8 mouse cellular contexts compared by ENCODE assay signal in the genomic region with DNA sequence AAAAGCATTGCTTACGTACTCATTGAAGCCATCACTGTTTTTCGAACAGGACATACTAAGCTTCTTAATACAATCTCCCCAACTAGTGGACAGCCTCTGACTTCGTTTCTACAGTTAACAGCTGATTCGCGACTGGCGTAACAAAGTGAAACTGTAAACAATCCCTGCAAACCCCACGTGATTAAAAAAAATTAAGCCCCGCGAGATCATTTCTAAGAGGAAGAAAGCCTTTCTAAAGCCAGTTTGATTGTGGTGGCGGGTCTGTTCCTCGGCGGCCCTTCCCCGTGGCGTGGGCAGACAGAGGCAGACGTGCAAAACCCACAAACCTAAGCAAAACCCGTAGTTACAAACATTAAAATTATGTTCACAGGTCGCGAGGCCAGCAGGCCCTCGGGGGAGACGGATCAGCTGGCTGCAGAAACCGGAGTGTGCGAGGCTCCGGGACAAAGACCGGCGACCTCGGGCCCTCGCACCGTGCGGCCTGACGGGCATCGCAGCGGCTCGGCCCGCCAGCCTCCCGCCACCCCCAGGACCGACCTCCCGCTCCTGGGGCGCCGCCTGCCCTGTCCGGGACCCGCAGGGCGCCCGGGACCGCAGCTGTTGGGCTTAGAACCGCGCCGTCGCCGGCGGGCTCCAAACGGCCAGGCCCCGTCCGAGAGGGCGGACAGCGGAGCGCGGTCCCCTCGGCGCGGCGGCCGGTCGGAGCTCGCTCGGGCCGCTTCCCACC. TPM values are rescaled to one million over a fixed set of nuclear protein-coding genes. Genes with fewer than 3 reads are reported as not detected.
DNase-seq lines count a peak whose midpoint lies in the region; ATAC-seq and TF ChIP-seq lines count a peak whose summit lies in the region.

No protein-coding gene starts in this region.

- TF ChIP-seq CTCF in E14TG2a.4 (conservative IDR thresholded peaks at IDR 0.05; ENCODE audit: low read length): no peak
- no peak for TF ChIP-seq CTCF in heart, postnatal 0 days (IDR thresholded peaks at IDR 0.05; ENCODE audit: low read depth)
- TF ChIP-seq CTCF in lung, adult 2 months (IDR thresholded peaks at IDR 0.05; ENCODE audit: insufficient read depth, low read length): no peak
- no peak for TF ChIP-seq CTCF in thymus, adult 2 months (IDR thresholded peaks at IDR 0.05; ENCODE audit: borderline replicate concordance, control insufficient read depth, extremely low read depth, insufficient read depth, low read length, poor library complexity)

- ATAC-seq in heart, postnatal 0 days (ENCODE audit: insufficient read depth, low read depth): peak; percentile 49
- ATAC-seq in neural tube, embryonic 12.5 days (ENCODE audit: low FRiP score, low read depth): peak; percentile 14

- H3K4me1 ChIP-seq in E14TG2a.4 (replicated peaks; ENCODE audit: low read depth, low read length): peaks cover 51% of the 10 kb centered on the region
- peaks cover 21% of the 10 kb centered on the region for H3K4me1 ChIP-seq in forebrain, embryonic 10.5 days
- H3K4me1 ChIP-seq in heart, postnatal 0 days (ENCODE audit: control insufficient read depth, insufficient read depth): no peaks in the 10 kb centered on the region
- H3K4me1 ChIP-seq in lung, adult 2 months (ENCODE audit: control insufficient read depth, insufficient read depth, low read length): peaks cover 16% of the 10 kb centered on the region
- H3K4me1 ChIP-seq in neural tube, embryonic 12.5 days: peaks cover 14% of the 10 kb centered on the region
- no peaks in the 10 kb centered on the region; the same call in 1 of the 2 replicates for H3K4me1 ChIP-seq in thymus, adult 2 months (replicated peaks; ENCODE audit: control insufficient read depth, insufficient read depth, low read length)

- peak overlapping the region; percentile 73 for H3K4me2 ChIP-seq in heart, postnatal 0 days (ENCODE audit: low read depth, low read length)
- peak overlapping the region; percentile 77 for H3K4me2 ChIP-seq in neural tube, embryonic 12.5 days (replicated peaks)

- H3K27ac ChIP-seq in forebrain, embryonic 10.5 days: peak overlapping the region; percentile 100
- H3K27ac ChIP-seq in heart, postnatal 0 days (ENCODE audit: low read depth): peak overlapping the region; percentile 100
- H3K27ac ChIP-seq in neural tube, embryonic 12.5 days: peak overlapping the region; percentile 99
- peak overlapping the region; percentile 73 for H3K27ac ChIP-seq in thymus, adult 2 months (ENCODE audit: control insufficient read depth, insufficient read depth, low read length)

- TF ChIP-seq EP300 in heart, postnatal 0 days (IDR thresholded peaks at IDR 0.05; ENCODE audit: low read depth): no peak

- WGBS in forebrain, embryonic 10.5 days: under 1% methylated on average over 66 of the region's 66 CpGs
- WGBS in heart, postnatal 0 days: 1% methylated on average over 48 of the region's 66 CpGs
- under 1% methylated on average over 63 of the region's 66 CpGs for WGBS in lung, adult 2 months
- under 1% methylated on average over 52 of the region's 66 CpGs for WGBS in neural tube, embryonic 12.5 days
- WGBS in thymus, adult 2 months: under 1% methylated on average over 66 of the region's 66 CpGs

- peak overlapping the region; percentile 100 for H3K9ac ChIP-seq in heart, postnatal 0 days (replicated peaks; ENCODE audit: low read depth, low read length)
- H3K9ac ChIP-seq in neural tube, embryonic 12.5 days: peak overlapping the region; percentile 99

- peak; percentile 39; the same call in 1 of the 2 replicates for TF ChIP-seq POLR2A in lung, adult 2 months (IDR thresholded peaks at IDR 0.05; ENCODE audit: borderline replicate concordance, extremely low read depth, low read depth, low read length)
- peak; percentile 12; the same call in 1 of the 2 replicates for TF ChIP-seq POLR2A in thymus, adult 2 months (IDR thresholded peaks at IDR 0.05; ENCODE audit: control insufficient read depth, extremely low read depth, insufficient read depth, low read length, poor library complexity)

- peaks cover 18% of the 10 kb centered on the region for H3K36me3 ChIP-seq in E14TG2a.4 (ENCODE audit: insufficient read depth, low read length)
- H3K36me3 ChIP-seq in forebrain, embryonic 10.5 days (replicated peaks): peaks cover 38% of the 10 kb centered on the region
- H3K36me3 ChIP-seq in heart, postnatal 0 days (replicated peaks; ENCODE audit: control insufficient read depth, insufficient read depth, low read length): no peaks in the 10 kb centered on the region
- H3K36me3 ChIP-seq in neural tube, embryonic 12.5 days: peaks cover 20% of the 10 kb centered on the region
- no peaks in the 10 kb centered on the region for H3K36me3 ChIP-seq in thymus, adult 2 months (ENCODE audit: control insufficient read depth, insufficient read depth, low read length)

- no peaks in the 10 kb centered on the region for H3K9me3 ChIP-seq in E14TG2a.4 (ENCODE audit: low read length)
- H3K9me3 ChIP-seq in forebrain, embryonic 10.5 days: peaks cover 16% of the 10 kb centered on the region
- no peaks in the 10 kb centered on the region for H3K9me3 ChIP-seq in heart, postnatal 0 days (replicated peaks; ENCODE audit: control insufficient read depth, low read length)
- no peaks in the 10 kb centered on the region for H3K9me3 ChIP-seq in neural tube, embryonic 12.5 days

- no peaks in the 10 kb centered on the region for H3K27me3 ChIP-seq in E14TG2a.4 (ENCODE audit: insufficient read depth, low read length)
- no peaks in the 10 kb centered on the region for H3K27me3 ChIP-seq in forebrain, embryonic 10.5 days (ENCODE audit: poor library complexity, severe bottlenecking)
- no peaks in the 10 kb centered on the region for H3K27me3 ChIP-seq in heart, postnatal 0 days (ENCODE audit: control insufficient read depth, insufficient read depth, low read length)
- H3K27me3 ChIP-seq in neural tube, embryonic 12.5 days (replicated peaks): no peaks in the 10 kb centered on the region
- no peaks in the 10 kb centered on the region for H3K27me3 ChIP-seq in thymus, adult 2 months (ENCODE audit: control insufficient read depth, insufficient read depth, low read length)

- peak; percentile 71 for DNase-seq in adrenal gland, postnatal 10 days
- peak; percentile 61 for DNase-seq in forebrain, embryonic 10.5 days (ENCODE audit: extremely low spot score, low spot score)
- DNase-seq in heart, postnatal 0 days (ENCODE audit: low spot score): peak; percentile 75
- DNase-seq in kidney, postnatal 25 days: peak; percentile 69 to 71
- peak; percentile 68 for DNase-seq in lung, adult 2 months
- DNase-seq in thymus, adult 2 months: peak; percentile 53

- peak overlapping the region; percentile 90 for H3K4me3 ChIP-seq in E14TG2a.4 (replicated peaks; ENCODE audit: low read length)
- H3K4me3 ChIP-seq in forebrain, embryonic 10.5 days: peak overlapping the region; percentile 99
- H3K4me3 ChIP-seq in heart, postnatal 0 days (ENCODE audit: low read depth, low read length): peak overlapping the region; percentile 99
- peak overlapping the region; percentile 90 for H3K4me3 ChIP-seq in lung, adult 2 months (replicated peaks; ENCODE audit: extremely low read depth, low read depth, low read length)
- peak overlapping the region; percentile 76 for H3K4me3 ChIP-seq in neural tube, embryonic 12.5 days
- peak overlapping the region; percentile 98 for H3K4me3 ChIP-seq in thymus, adult 2 months (ENCODE audit: control insufficient read depth, insufficient read depth, low read length)

RNA-seq across cellular contexts. Expression of a gene that starts 0.5 kb away (rescaled TPM):
- total RNA-seq in adrenal gland, postnatal 10 days (2021): 100 to 1,000 TPM in 1 of 2 experiments, 10 to 100 TPM in 1; 97.7 to 115 TPM
- 88.7 and 98.5 TPM in 2 replicates for polyA plus RNA-seq in forebrain, embryonic 10.5 days (2016; fragmentation: Nextera tagmentation; extraction: Ambion mirVana)
- total RNA-seq in heart, postnatal 0 days (2014; rRNA removed; ENCODE audit: low replicate concordance): 55.7 and 63.4 TPM in 2 replicates
- polyA plus RNA-seq in heart, postnatal 0 days (2015; fragmentation: Nextera tagmentation; extraction: Ambion mirVana): 20.5 and 22.6 TPM in 2 replicates
- polyA plus RNA-seq in lung, adult 2 months (2012; rRNA removed): 14.0 and 19.6 TPM in 2 replicates
- polyA plus RNA-seq in neural tube, embryonic 12.5 days (2016; fragmentation: Nextera tagmentation; extraction: Ambion mirVana): 76.4 and 82.5 TPM in 2 replicates
- 35.9 and 40.7 TPM in 2 replicates for polyA plus RNA-seq in thymus, adult 2 months (2012; rRNA removed)

RNA-seq across cellular contexts. Expression of a gene that starts 58.7 kb away (rescaled TPM):
- not detected for total RNA-seq in adrenal gland, postnatal 10 days (2021)
- not detected in 2 replicates for polyA plus RNA-seq in forebrain, embryonic 10.5 days (2016; fragmentation: Nextera tagmentation; extraction: Ambion mirVana)
- total RNA-seq in heart, postnatal 0 days (2014; rRNA removed; ENCODE audit: low replicate concordance): not detected in 2 replicates
- polyA plus RNA-seq in heart, postnatal 0 days (2015; fragmentation: Nextera tagmentation; extraction: Ambion mirVana): not detected in 2 replicates
- polyA plus RNA-seq in lung, adult 2 months (2012; rRNA removed): not detected in 2 replicates
- not detected in 2 replicates for polyA plus RNA-seq in neural tube, embryonic 12.5 days (2016; fragmentation: Nextera tagmentation; extraction: Ambion mirVana)
- polyA plus RNA-seq in thymus, adult 2 months (2012; rRNA removed): 0.39 TPM in 1 of 2 replicates, not detected in the other

Comparison
In these comparisons a context has a peak if more than half of its experiments do, and no peak if none do; other contexts are left out.
1. Peak in every context shown above with its lines: DNase-seq, ATAC-seq, H3K4me3 ChIP-seq and H3K27ac ChIP-seq.